Mouse (Mus musculus) olfactory bulb, adult 2 months (tissue): ENCODE data around the gene Gm960. TPM values are rescaled to one million over a fixed set of nuclear protein-coding genes. Genes with fewer than 3 reads are reported as not detected.

ENCODE experiments used
- H3K27ac ChIP-seq: fragments of 200-500 bp; 2 replicates; pipeline ENCODE4 v1.5.1; 2012; ENCODE audit warnings: low read depth, low read length; ENCODE audit not compliant: insufficient read depth
- H3K4me1 ChIP-seq: fragments of 200-500 bp; 2 replicates; pipeline ENCODE4 v1.6.1; 2012; ENCODE audit warnings: low read length; ENCODE audit not compliant: control insufficient read depth, insufficient read depth
- H3K4me3 ChIP-seq: fragments of 200-500 bp; 2 replicates; pipeline ENCODE4 v1.5.1; 2012; ENCODE audit warnings: mild to moderate bottlenecking, low read depth, low read length, moderate library complexity; ENCODE audit not compliant: insufficient read depth
- CTCF ChIP-seq: fragments of 200-500 bp; IDR thresholded peaks from 2 replicates; pipeline ENCODE4 v1.5.1; 2012; ENCODE audit warnings: low read depth, mild to moderate bottlenecking, low read length, moderate library complexity; ENCODE audit not compliant: insufficient read depth
- POLR2A ChIP-seq: fragments of 200-500 bp; IDR thresholded peaks from 2 replicates; pipeline ENCODE4 v1.6.1; 2012; ENCODE audit warnings: mild to moderate bottlenecking, low read depth, low read length, moderate library complexity; ENCODE audit not compliant: insufficient read depth
- WGBS: fragments of 180-500 bp; shearing (Covaris S2); methylation state at CpG from one replicate; pipeline ENCODE4 v1.1.7; 2018; 5-methylcytosine and 5-hydroxymethylcytosine counted together
- polyA plus RNA-seq: library from polyadenylated mRNA; stranded (reverse); fragments of >200 nt; gene quantifications from 2 replicates; pipeline ENCODE4 v1.2.4, GENCODE M21; 2012; ENCODE audit warnings: low replicate concordance; ENCODE audit not compliant: missing spikeins, insufficient read depth, insufficient read length

Gm960 gene
- polyA plus RNA-seq: not detected in 2 replicates

GRCm38 (mm10) chr19:4698205-4698677 lies at the start of gene Gm960:
Gm960 (minus strand) TSS chr19:4698668.
- under 1% methylated on average over 40 of the region's 40 CpGs for WGBS
- TF ChIP-seq POLR2A (peak; percentile 88), CTCF (no peak)
- Histone ChIP-seq H3K27ac (peak within 1 kb of the TSS; percentile 62), H3K4me3 (peak within 1 kb of the TSS; percentile 54), H3K4me1 (peaks cover 21% of the 10 kb centered on the region)

- Histone ChIP-seq H3K27ac (no peak overlapping the region), H3K4me3 (no peak overlapping the region), H3K4me1 (no peaks in the 10 kb centered on the region)
- TF ChIP-seq POLR2A (no peak), CTCF (no peak)
- 87% methylated on average over 9 of the region's 9 CpGs for WGBS
Measured at GRCm38 (mm10) chr19:4747631-4748312, 49.3 kb upstream of the Gm960 start.

GRCm38 (mm10) chr19:4746611-4747010 lies 48.1 kb upstream of the Gm960 start:
- Histone ChIP-seq H3K27ac (no peak overlapping the region), H3K4me3 (no peak overlapping the region), H3K4me1 (peaks cover 6% of the 10 kb centered on the region; the same call in 1 of the 2 replicates)
- TF ChIP-seq CTCF (no peak), POLR2A (no peak)
- 64% methylated on average over 14 of the region's 14 CpGs for WGBS

- WGBS: 73% methylated on average over 10 of the region's 10 CpGs
- no peak overlapping the region for H3K4me3 ChIP-seq
- TF ChIP-seq POLR2A: no peak
- TF ChIP-seq CTCF: no peak
- peaks cover 13% of the 10 kb centered on the region for H3K4me1 ChIP-seq
- H3K27ac ChIP-seq: no peak overlapping the region
Measured at GRCm38 (mm10) chr19:4745681-4746080, 47.2 kb upstream of the Gm960 start.

GRCm38 (mm10) chr19:4745057-4745456 lies 46.6 kb upstream of the Gm960 start:
- Histone ChIP-seq H3K27ac (no peak overlapping the region), H3K4me1 (peaks cover 13% of the 10 kb centered on the region), H3K4me3 (no peak overlapping the region)
- TF ChIP-seq CTCF (no peak), POLR2A (no peak)
- 40% methylated on average over 9 of the region's 9 CpGs for WGBS

- 78% methylated on average over 14 of the region's 14 CpGs for WGBS
- Histone ChIP-seq H3K4me1 (peaks cover 13% of the 10 kb centered on the region), H3K4me3 (no peak overlapping the region), H3K27ac (no peak overlapping the region)
- no peak for TF ChIP-seq CTCF
- TF ChIP-seq POLR2A: no peak
Measured at GRCm38 (mm10) chr19:4744026-4744425, 45.6 kb upstream of the Gm960 start.

GRCm38 (mm10) chr19:4743524-4743923 lies 45.1 kb upstream of the Gm960 start:
- H3K4me3 ChIP-seq: no peak overlapping the region
- no peak overlapping the region for H3K27ac ChIP-seq

GRCm38 (mm10) chr19:4742229-4742628 lies 43.8 kb upstream of the Gm960 start:
- H3K4me3 ChIP-seq: no peak overlapping the region
- 89% methylated on average over 6 of the region's 6 CpGs for WGBS
- no peak for TF ChIP-seq POLR2A
- no peak for TF ChIP-seq CTCF
- H3K4me1 ChIP-seq: peaks cover 13% of the 10 kb centered on the region
- H3K27ac ChIP-seq: no peak overlapping the region

More at GRCm38 (mm10) chr19:4743524-4743923, 45.1 kb upstream of the Gm960 start:
- H3K4me1 ChIP-seq: peaks cover 13% of the 10 kb centered on the region
- TF ChIP-seq POLR2A (no peak), CTCF (peak; percentile 40; the same call in 1 of the 2 replicates)
- 40% methylated on average over 5 of the region's 5 CpGs for WGBS

- peak overlapping the region; percentile 12; the same call in 1 of the 2 replicates for H3K27ac ChIP-seq
- no peak for TF ChIP-seq POLR2A
- TF ChIP-seq CTCF: no peak
- 53% methylated on average over 10 of the region's 10 CpGs for WGBS
- H3K4me3 ChIP-seq: no peak overlapping the region
- H3K4me1 ChIP-seq: peaks cover 13% of the 10 kb centered on the region
Measured at GRCm38 (mm10) chr19:4741482-4741881, 43.0 kb upstream of the Gm960 start.
